Mouse (Mus musculus): ENCODE data around the gene Gpr4. TPM values are rescaled to one million over a fixed set of nuclear protein-coding genes. Genes with fewer than 3 reads are reported as not detected.

Gene Gpr4
- total RNA-seq, 2 experiments from 2014 or later: 2.1 to 4.6 TPM

GRCm38 (mm10) chr7:19184250-19184649 lies 28.1 kb upstream of the Gpr4 start:
- no peak for DNase-seq (ENCODE audit: low spot score in 2 of 2)
- intact Hi-C loops (cut with DNase I): no loop called here

- intact Hi-C loops (cut with DNase I): no loop called here
- DNase-seq (ENCODE audit: low spot score in 2 of 2): no peak
Observed at GRCm38 (mm10) chr7:19184758-19185157, 27.6 kb upstream of the Gpr4 start.

GRCm38 (mm10) chr7:19194676-19195075 lies 17.7 kb upstream of the Gpr4 start:
- no peak for DNase-seq (ENCODE audit: low spot score in 2 of 2)
- intact Hi-C loops (cut with DNase I): no loop called here

GRCm38 (mm10) chr7:19196676-19197075 lies 15.7 kb upstream of the Gpr4 start:
- DNase-seq (ENCODE audit: low spot score in 2 of 2): peak in 1 of 2 experiments; percentile 33
- intact Hi-C loops (cut with DNase I): no loop called here

- DNase-seq (ENCODE audit: low spot score in 2 of 2): no peak
Observed at GRCm38 (mm10) chr7:19197985-19198384, 14.4 kb upstream of the Gpr4 start.

GRCm38 (mm10) chr7:19201660-19202059 lies 10.7 kb upstream of the Gpr4 start:
- intact Hi-C loops (cut with DNase I): no loop called here
- no peak for DNase-seq (ENCODE audit: low spot score in 2 of 2)

More at GRCm38 (mm10) chr7:19197985-19198384, 14.4 kb upstream of the Gpr4 start:
- intact Hi-C loops (cut with DNase I): no loop called here

GRCm38 (mm10) chr7:19202065-19202850 lies 10.1 kb upstream of the Gpr4 start:
- DNase-seq (ENCODE audit: low spot score in 2 of 2): no peak
- intact Hi-C loops (cut with DNase I): no loop called here

- intact Hi-C loops (cut with DNase I): no loop called here
- DNase-seq (ENCODE audit: low spot score in 2 of 2): no peak
Observed at GRCm38 (mm10) chr7:19208201-19208910, 4.0 kb upstream of the Gpr4 start.

- intact Hi-C loops (cut with DNase I): no loop called here
- DNase-seq (ENCODE audit: low spot score in 2 of 2): peak in 1 of 2 experiments; percentile 24
Observed at GRCm38 (mm10) chr7:19208944-19209472, 3.3 kb upstream of the Gpr4 start.

GRCm38 (mm10) chr7:19209494-19209893 lies 2.8 kb upstream of the Gpr4 start:
- no peak for DNase-seq (ENCODE audit: low spot score in 2 of 2)
- intact Hi-C loops (cut with DNase I): no loop called here

- DNase-seq (ENCODE audit: low spot score in 2 of 2): no peak
- intact Hi-C loops (cut with DNase I): no loop called here
Observed at GRCm38 (mm10) chr7:19210010-19210409, 2.3 kb upstream of the Gpr4 start.

GRCm38 (mm10) chr7:19211041-19211675 lies 1.2 kb upstream of the Gpr4 start:
- DNase-seq (ENCODE audit: low spot score in 2 of 2): no peak
- intact Hi-C loops (cut with DNase I): no loop called here

- intact Hi-C loops (cut with DNase I): no loop called here
- DNase-seq (ENCODE audit: low spot score in 2 of 2): no peak
Observed at GRCm38 (mm10) chr7:19213385-19213784, 1.0 kb downstream of the Gpr4 start.

GRCm38 (mm10) chr7:19214369-19214768 lies 2.0 kb downstream of the Gpr4 start:
- intact Hi-C loops (cut with DNase I): no loop called here
- DNase-seq (ENCODE audit: low spot score in 2 of 2): no peak

- intact Hi-C loops (cut with DNase I): no loop called here
Observed at GRCm38 (mm10) chr7:19214940-19215339, 2.6 kb downstream of the Gpr4 start.

GRCm38 (mm10) chr7:19217492-19217891 lies 5.2 kb downstream of the Gpr4 start:
- DNase-seq (ENCODE audit: low spot score in 2 of 2): no peak
- intact Hi-C loops (cut with DNase I): no loop called here

More at GRCm38 (mm10) chr7:19214940-19215339, 2.6 kb downstream of the Gpr4 start:
- DNase-seq (ENCODE audit: low spot score in 2 of 2): no peak

GRCm38 (mm10) chr7:19217944-19218343 lies 5.6 kb downstream of the Gpr4 start:
- no peak for DNase-seq (ENCODE audit: low spot score in 2 of 2)
- intact Hi-C loops (cut with DNase I): no loop called here

- intact Hi-C loops (cut with DNase I): no loop called here
- no peak for DNase-seq (ENCODE audit: low spot score in 2 of 2)
Observed at GRCm38 (mm10) chr7:19220061-19220460, 7.7 kb downstream of the Gpr4 start.

GRCm38 (mm10) chr7:19222189-19222588 lies 9.9 kb downstream of the Gpr4 start:
- intact Hi-C loops (cut with DNase I): no loop called here
- no peak for DNase-seq (ENCODE audit: low spot score in 2 of 2)

GRCm38 (mm10) chr7:19222875-19223274 lies 10.5 kb downstream of the Gpr4 start:
- intact Hi-C loops (cut with DNase I): no loop called here
- DNase-seq (ENCODE audit: low spot score in 2 of 2): no peak
